Mouse (Mus musculus) brain, adult 2 months (tissue): Measurements from ENCODE around the gene Lyrm1.

Experiments
- DNase-seq: peaks from one replicate; pipeline ENCODE4 v3.0.0; 2011; ENCODE audit warnings: low read depth, low spot score

The Lyrm1 gene

DNA sequence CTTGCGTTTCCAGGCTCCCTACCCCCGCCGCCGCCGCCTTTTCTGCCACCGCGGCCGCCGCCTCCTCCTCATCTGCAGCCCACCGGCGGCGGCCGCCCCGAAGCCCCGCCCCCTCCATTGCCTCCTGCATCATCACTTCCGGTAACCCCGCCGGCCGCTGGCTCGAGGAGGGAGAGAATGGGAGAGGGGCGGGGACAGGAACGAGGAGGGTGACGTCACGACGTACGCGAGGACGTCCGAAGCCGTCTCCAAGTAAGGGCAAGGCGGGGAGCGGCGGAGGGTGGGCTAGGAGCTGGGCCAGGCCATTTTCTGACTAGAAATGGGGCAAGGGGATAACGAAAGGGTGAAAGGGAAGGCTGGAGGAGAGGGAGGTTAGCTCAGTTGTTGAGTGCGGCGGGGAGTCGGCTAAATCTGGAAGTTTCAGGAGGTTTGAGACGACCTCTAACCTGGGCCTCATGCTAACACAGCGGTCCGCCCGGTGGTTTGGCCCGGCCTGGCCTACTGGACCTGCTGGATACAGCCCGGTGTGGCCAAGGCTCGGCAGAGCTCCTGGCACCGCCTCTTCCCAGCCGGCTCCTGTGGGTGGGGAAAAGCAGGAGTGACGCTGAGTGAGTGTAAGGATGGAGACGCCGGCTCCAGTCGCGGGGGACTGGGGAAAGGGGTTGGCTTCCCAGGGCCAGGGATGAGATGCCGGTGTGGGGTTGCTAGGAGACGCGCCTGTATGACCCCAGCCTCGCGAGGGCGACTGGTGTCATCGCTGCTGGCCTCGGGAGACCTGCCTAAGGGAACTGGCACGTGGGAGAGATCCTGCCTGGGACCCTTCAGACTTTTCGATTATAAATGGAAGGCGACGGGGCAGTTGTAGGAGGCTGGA lies at the start of gene Lyrm1, which contains the start of gene Dcun1d3:
Lyrm1 (plus strand) TSS at position 223 of the 874 bp plus-strand sequence.
Dcun1d3 (minus strand) TSS at position 660 of the 874 bp plus-strand sequence.
- peak; percentile 99 for DNase-seq

- DNase-seq = no peak
Measured at GRCm38 (mm10) chr7:119847396-119847795, 48.3 kb upstream of the Lyrm1 start.

- DNase-seq = peak; percentile 68
Measured at GRCm38 (mm10) chr7:119849096-119849495, 46.6 kb upstream of the Lyrm1 start.

GRCm38 (mm10) chr7:119850737-119851136 lies 44.9 kb upstream of the Lyrm1 start:
- peak; percentile 40 for DNase-seq

- DNase-seq = no peak
Measured at GRCm38 (mm10) chr7:119852494-119852893, 43.2 kb upstream of the Lyrm1 start.

DNA sequence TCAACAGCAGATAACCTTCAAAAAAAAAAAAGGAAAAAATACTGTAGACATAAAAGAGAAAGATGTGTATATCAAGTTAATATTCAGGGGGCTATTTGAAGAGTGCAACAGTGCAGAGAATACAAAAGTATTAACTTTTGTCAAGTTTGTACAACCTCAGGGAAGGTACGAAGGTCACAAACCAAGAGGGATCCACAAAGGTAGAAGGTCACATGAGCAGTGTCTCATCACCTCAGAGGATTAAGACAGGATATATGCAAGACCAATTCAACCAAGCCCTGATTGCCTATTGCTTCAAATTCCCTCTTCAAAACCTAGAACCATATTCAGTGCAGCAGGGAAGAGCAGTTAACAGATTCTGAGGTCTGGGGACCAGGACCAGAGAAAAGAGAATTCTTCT lies 42.5 kb upstream of the Lyrm1 start:
- DNase-seq = no peak

- DNase-seq = no peak
Measured at GRCm38 (mm10) chr7:119854362-119854761, 41.3 kb upstream of the Lyrm1 start.

DNA sequence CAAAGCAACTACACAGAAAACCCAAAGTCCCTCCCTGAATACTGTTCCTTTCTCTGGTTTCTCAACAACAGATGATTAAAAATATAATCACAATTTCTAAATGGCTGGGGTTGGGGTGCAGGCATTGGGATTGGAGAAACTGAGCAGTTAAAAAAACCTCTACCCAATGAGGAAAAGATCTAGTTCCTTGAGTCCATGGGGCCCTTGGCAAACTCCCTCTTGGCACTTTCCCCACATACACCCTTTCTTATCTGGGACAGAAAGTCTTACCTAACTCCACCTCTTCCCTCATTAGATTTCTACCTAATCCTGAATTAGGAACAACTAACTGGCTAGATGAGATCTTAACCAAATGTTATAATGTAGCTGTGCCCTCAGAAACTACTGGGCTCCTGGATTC lies 40.6 kb upstream of the Lyrm1 start:
- DNase-seq = no peak

- peak; percentile 40 for DNase-seq
Measured at GRCm38 (mm10) chr7:119859476-119859875, 36.2 kb upstream of the Lyrm1 start.

- no peak for DNase-seq
Measured at GRCm38 (mm10) chr7:119860116-119860515, 35.5 kb upstream of the Lyrm1 start.

- DNase-seq = no peak
Measured at GRCm38 (mm10) chr7:119860554-119860953, 35.1 kb upstream of the Lyrm1 start.

DNA sequence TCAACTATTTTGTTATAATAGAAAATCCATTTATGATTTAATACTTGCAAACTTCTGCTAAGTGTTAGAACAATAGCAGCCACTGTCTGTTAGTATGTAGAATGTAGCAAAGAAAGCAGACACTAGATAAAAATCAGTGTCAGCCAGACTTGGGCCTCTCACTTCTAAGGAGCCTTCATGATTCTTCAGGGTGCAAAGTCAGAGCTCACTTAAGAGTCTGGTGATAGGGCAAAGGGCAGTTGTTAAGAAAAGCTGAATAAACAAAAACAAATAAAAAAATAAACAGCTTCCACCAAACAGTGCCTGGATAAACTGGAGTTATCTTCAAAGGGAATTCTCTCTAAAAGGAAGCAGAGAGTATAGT lies 34.7 kb upstream of the Lyrm1 start:
- no peak for DNase-seq

DNA sequence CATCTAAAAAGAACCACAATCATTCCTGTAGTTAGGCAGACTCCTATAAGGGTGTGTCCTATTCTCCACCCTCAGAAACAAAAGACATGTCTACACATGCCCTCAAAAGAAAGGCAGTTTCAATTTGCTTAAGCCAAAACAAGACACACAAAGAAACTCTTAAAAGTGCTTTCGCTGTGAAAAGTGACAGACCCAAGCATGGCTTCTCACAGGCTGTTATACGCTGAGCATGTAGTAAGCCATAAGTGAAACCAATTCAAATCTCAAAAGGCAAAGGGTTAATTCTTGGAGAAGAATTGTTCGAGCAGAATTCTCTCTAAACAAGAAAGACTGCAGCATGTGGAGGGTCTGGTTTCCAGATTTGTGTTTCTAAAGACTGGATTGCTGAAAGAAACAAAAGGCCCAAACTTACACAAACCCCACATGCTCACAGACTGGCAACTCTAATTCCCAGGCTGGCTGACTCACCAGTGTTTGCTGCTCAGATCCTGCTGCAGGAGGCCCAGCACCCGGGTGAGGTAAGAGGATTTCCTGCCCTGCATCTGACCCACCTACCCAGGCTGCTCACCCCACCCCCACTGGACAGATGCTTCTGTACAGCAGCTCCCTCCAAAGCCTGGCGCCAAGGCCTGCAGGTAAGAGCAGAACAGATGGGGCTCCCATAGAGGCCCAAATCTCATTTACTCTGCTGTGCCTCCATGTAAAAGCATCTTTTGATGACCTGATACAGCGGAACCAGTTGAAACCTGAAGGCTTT lies 34.1 kb upstream of the Lyrm1 start:
- DNase-seq = peak; percentile 71

DNA sequence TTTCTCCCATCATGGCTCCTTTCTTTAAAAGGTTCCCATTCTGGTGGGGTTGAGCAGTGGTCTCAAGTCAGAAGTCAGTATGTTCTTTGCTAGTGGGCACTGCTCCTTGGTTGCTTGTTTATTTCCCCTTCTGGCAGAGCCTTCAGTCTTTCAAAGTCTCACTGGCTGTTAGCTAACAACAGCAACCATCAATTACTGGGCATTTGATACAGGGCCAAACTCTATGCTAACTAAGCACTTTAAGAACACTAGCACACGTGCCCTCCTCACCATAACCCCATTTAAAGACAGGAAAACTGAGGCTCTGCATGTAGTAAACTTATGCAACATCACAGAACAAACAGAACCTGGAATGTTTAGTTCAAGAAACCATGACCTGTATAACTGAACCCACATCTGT lies 33.5 kb upstream of the Lyrm1 start:
- DNase-seq = no peak

GRCm38 (mm10) chr7:119864500-119864899 lies 31.2 kb upstream of the Lyrm1 start:
- no peak for DNase-seq

DNA sequence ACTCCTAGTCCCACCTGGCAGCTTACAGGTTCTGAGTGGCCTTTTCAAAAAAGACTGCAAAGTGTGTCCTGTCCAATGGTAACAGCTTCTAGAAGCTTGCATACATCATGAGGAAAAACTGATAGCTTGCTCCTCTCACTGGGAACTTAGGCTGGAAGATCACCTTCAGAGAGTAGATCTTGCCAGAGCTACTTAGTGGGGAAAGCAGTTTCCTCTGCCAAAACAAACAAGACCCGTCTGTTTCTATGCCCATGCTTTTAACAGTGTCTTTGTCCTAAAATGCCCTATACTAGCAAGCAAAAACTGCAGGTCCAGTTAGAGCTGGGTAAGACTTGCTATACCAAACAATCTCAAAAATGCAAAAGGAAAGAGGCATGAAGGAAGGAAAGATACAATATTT lies 29.5 kb upstream of the Lyrm1 start:
- peak; percentile 6 for DNase-seq

DNA sequence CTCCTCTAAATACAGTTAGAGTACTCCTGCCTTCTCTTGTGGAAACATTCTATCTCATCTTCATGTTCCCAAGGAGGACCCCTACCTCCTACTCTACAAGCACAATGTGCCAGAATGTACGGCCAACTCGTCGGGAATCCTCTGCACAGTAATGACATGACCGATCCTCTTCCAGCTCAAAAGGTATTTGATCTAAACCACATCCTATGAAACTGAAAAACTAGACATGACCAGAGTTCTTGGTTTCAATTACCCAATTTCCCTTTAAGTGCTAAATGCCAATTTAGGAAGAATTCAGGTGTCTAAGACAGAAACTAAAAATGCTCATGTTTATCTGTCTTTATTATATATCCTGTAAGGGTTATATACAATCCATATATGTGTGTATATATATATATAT lies 23.5 kb upstream of the Lyrm1 start:
- DNase-seq = no peak

- DNase-seq = no peak
Measured at GRCm38 (mm10) chr7:119873050-119873449, 22.6 kb upstream of the Lyrm1 start.

DNA sequence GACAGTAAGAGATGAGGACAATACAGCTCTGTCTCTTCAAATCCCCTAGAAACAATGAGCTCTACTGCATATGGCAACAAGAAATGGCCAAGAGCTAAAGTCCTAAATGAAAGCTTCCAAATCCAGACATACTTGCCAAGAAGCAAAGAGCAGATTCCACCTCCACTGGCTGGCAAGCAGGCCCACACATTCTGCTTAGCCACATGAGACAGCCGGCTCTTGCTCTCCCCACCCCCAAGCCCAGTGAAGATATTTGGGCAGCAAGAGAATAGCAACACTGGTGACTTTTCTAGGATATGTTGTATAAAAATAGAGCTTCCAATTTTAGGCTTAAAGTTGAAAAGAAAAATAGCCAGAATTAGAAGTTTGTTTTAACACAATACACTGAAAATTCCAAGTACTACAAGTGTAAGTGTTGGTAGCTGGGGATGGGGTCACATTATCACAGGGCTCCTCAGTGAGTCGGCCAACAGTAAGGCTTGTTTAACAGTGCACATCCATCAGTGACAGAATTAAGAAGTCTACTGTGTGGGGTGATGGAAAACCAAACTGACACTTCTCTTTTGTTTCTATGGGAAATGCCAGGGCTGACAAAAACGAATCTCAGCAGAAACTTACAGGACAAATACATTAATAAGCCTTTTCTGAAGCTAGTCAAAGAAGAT lies 19.8 kb upstream of the Lyrm1 start:
- DNase-seq = peak; percentile 90

GRCm38 (mm10) chr7:119879171-119879570 lies 16.5 kb upstream of the Lyrm1 start:
- no peak for DNase-seq

DNA sequence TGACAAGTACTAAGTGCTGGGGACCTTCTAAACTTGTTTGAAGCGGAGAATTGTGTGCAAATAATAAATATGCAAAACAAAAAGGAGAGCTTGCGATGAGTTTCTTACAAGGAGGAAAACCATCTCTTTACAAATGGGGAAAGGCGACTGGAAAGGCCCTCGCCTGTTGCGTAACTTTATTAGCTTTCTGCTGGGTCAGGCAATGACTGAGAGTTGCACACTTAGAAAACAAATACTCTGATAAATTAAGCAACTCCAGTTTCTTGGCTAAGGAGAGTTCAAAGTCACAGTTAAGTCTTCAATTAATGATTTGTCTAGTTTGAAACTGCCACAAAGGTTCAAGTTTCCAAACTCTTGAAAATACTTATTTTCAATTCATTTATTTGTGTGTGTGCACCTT lies 15.3 kb upstream of the Lyrm1 start:
- no peak for DNase-seq

DNA sequence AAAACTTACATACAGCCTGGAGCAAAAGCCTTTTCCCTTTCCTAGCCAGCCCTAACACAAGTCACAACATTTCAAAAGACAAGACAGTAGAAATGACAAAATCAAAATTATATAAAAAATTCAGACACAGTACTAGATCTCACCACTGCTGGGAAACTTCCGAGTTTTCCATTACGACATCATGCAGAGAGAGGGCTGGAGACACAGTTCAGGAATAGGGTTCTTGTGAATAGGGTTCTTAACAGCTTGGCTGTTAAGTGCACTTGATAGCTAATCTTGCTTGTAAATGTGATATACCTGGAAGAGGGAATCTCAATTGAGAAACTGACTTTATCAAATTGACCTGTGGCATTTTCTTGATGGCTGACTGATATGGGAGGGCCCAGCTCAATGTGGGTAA lies 14.4 kb upstream of the Lyrm1 start:
- no peak for DNase-seq
